Mouse (Mus musculus): ENCODE data around the gene Tubal3. TPM values are rescaled to one million over a fixed set of nuclear protein-coding genes. Genes with fewer than 3 reads are reported as not detected.

The Tubal3 gene
- polyA plus RNA-seq, 1 experiment from 2014 or later, result not detected

- Histone ChIP-seq H3K4me3 (replicated peaks; ENCODE audit: low read depth, low read length) (no peak overlapping the region), H3K27me3 (ENCODE audit: control insufficient read depth, insufficient read depth, low read length) (no peaks in the 10 kb centered on the region), H3K9me3 (ENCODE audit: control insufficient read depth, low read length) (no peaks in the 10 kb centered on the region), H3K4me1 (ENCODE audit: control insufficient read depth, insufficient read depth, low read length) (no peaks in the 10 kb centered on the region), H3K4me2 (ENCODE audit: low read length) (no peak overlapping the region), H3K9ac (replicated peaks; ENCODE audit: low read length) (no peak overlapping the region), H3K27ac (replicated peaks; ENCODE audit: low read depth, low read length) (no peak overlapping the region), H3K36me3 (ENCODE audit: control insufficient read depth, insufficient read depth, low read length) (no peaks in the 10 kb centered on the region)
- ATAC-seq (ENCODE audit: low FRiP score, low TSS enrichment) (no peak), DNase-seq (no peak)
- WGBS, result 89% methylated on average over 4 of the region's 4 CpGs
Measured at GRCm38 (mm10) chr13:3947267-3947666, 29.2 kb downstream of the Tubal3 start.

- ATAC-seq (ENCODE audit: low FRiP score, low TSS enrichment) (no peak), DNase-seq (no peak)
- Histone ChIP-seq H3K9ac (replicated peaks; ENCODE audit: low read length) (no peak overlapping the region), H3K36me3 (ENCODE audit: control insufficient read depth, insufficient read depth, low read length) (no peaks in the 10 kb centered on the region), H3K27ac (replicated peaks; ENCODE audit: low read depth, low read length) (no peak overlapping the region), H3K9me3 (ENCODE audit: control insufficient read depth, low read length) (no peaks in the 10 kb centered on the region), H3K4me2 (ENCODE audit: low read length) (no peak overlapping the region), H3K27me3 (ENCODE audit: control insufficient read depth, insufficient read depth, low read length) (no peaks in the 10 kb centered on the region), H3K4me3 (replicated peaks; ENCODE audit: low read depth, low read length) (no peak overlapping the region), H3K4me1 (ENCODE audit: control insufficient read depth, insufficient read depth, low read length) (no peaks in the 10 kb centered on the region)
- WGBS, result 95% methylated on average over 4 of the region's 4 CpGs
Measured at GRCm38 (mm10) chr13:3949477-3949876, 31.4 kb downstream of the Tubal3 start.

GRCm38 (mm10) chr13:3951198-3951914, 33.3 kb downstream of the Tubal3 start:
- DNase-seq, result no peak
- no peak overlapping the region for H3K4me2 ChIP-seq (ENCODE audit: low read length)
- H3K9ac ChIP-seq (replicated peaks; ENCODE audit: low read length), result no peak overlapping the region
- H3K4me3 ChIP-seq (replicated peaks; ENCODE audit: low read depth, low read length), result no peak overlapping the region
- no peaks in the 10 kb centered on the region for H3K9me3 ChIP-seq (ENCODE audit: control insufficient read depth, low read length)
- ATAC-seq (ENCODE audit: low FRiP score, low TSS enrichment), result no peak
- H3K27ac ChIP-seq (replicated peaks; ENCODE audit: low read depth, low read length), result no peak overlapping the region
- 85% methylated on average over 6 of the region's 6 CpGs for WGBS
- H3K4me1 ChIP-seq (ENCODE audit: control insufficient read depth, insufficient read depth, low read length), result no peaks in the 10 kb centered on the region
- H3K36me3 ChIP-seq (ENCODE audit: control insufficient read depth, insufficient read depth, low read length), result no peaks in the 10 kb centered on the region
- H3K27me3 ChIP-seq (ENCODE audit: control insufficient read depth, insufficient read depth, low read length), result no peaks in the 10 kb centered on the region

GRCm38 (mm10) chr13:3968849-3969248, 50.8 kb downstream of the Tubal3 start:
- Histone ChIP-seq H3K4me2 (ENCODE audit: low read length) (no peak overlapping the region), H3K9ac (replicated peaks; ENCODE audit: low read length) (no peak overlapping the region), H3K4me3 (replicated peaks; ENCODE audit: low read depth, low read length) (no peak overlapping the region), H3K27me3 (ENCODE audit: control insufficient read depth, insufficient read depth, low read length) (no peaks in the 10 kb centered on the region), H3K36me3 (ENCODE audit: control insufficient read depth, insufficient read depth, low read length) (no peaks in the 10 kb centered on the region), H3K9me3 (ENCODE audit: control insufficient read depth, low read length) (no peaks in the 10 kb centered on the region), H3K27ac (replicated peaks; ENCODE audit: low read depth, low read length) (no peak overlapping the region), H3K4me1 (ENCODE audit: control insufficient read depth, insufficient read depth, low read length) (no peaks in the 10 kb centered on the region)
- 92% methylated on average over 4 of the region's 4 CpGs for WGBS
- ATAC-seq (ENCODE audit: low FRiP score, low TSS enrichment) (no peak), DNase-seq (no peak)

Small RNA genes within 50 kb of the gene (microRNA-seq; reads per million reads assigned to microRNA genes)
- not detected for gene Gm22460

Other genes with a start within 250 kb of the Tubal3 start
- not detected in 2 replicates for gene Calml3, start 114.0 kb upstream of the Tubal3 start, polyA plus RNA-seq (2014; fragmentation: Nextera tagmentation; extraction: Ambion mirVana)
- not detected in 2 replicates for gene Calm4, start 80.5 kb upstream of the Tubal3 start, polyA plus RNA-seq (2014; fragmentation: Nextera tagmentation; extraction: Ambion mirVana)
- not detected in 2 replicates for gene Calm5, start 64.1 kb upstream of the Tubal3 start, polyA plus RNA-seq (2014; fragmentation: Nextera tagmentation; extraction: Ambion mirVana)
- 5.0 and 8.5 TPM in 2 replicates for gene Net1, start 54 bp upstream of the Tubal3 start, polyA plus RNA-seq (2014; fragmentation: Nextera tagmentation; extraction: Ambion mirVana)
- gene Ucn3, start 27.1 kb downstream of the Tubal3 start, polyA plus RNA-seq (2014; fragmentation: Nextera tagmentation; extraction: Ambion mirVana), result 0.15 TPM in 1 of 2 replicates, not detected in the other
- gene Akr1c14, start 130.7 kb downstream of the Tubal3 start, polyA plus RNA-seq (2014; fragmentation: Nextera tagmentation; extraction: Ambion mirVana), result 0.27 and 0.89 TPM in 2 replicates
- not detected in 2 replicates for gene Akr1c18, start 232.4 kb downstream of the Tubal3 start, polyA plus RNA-seq (2014; fragmentation: Nextera tagmentation; extraction: Ambion mirVana)